Mouse (Mus musculus): ENCODE measurements around the gene Gm7075.
"Not testable (repeated sequence)": the region's sequence is repeated elsewhere in the genome, so short reads cannot be mapped to it uniquely, and the experiment has no call there.

Gene Gm7075

DNA sequence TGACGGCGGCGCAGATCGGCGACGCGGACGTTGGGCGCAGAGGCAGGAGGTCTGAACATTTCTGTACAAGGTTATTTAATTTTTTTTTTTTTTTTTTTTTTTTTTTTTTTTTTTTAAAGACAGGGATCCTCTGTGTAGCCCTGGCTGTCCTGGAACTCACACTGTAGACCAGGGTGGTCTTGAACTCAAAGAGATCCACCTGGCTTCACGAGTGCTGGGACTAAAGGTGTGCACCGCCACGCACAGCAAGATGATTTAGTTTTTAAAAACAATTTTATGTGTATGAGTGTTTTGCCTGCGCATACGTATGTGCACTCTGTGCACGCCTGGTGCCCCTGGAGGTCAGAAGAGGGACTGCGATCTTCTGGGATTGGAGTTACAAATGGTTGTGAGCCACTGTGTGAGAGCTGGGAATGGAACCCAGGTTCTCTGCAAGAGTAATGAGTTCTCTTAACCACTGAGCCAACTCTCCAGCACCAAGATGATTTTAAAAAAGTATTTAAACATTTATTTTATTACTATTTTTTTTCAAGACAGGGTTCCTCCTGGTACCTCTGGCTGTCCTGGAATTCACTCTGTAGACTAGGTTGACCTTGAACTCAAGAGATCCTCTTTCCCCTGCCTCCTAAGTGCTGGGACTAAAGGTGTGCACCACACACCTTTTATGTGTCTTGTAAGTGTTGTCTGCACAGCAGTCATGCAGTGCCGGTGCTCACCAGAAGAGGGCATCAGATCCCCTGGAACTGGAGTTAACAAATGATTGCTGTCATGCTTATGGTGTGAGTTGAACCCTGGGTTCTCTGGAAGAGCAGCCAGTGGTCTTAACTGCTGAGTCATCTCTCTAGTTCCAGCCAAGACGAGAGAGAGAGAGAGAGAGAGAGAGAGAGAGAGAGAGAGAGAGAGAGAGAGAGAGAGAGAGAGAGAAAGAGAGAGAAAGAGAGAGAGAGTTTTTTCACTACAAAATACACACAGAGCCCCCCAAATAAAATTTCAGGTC, at the start of gene Gm7075:
Gm7075 (minus strand) TSS at position 51 of the 997 bp plus-strand sequence.
- peak; percentile 79 to 89 for DNase-seq (ENCODE audit: low spot score in 2 of 2)

DNA sequence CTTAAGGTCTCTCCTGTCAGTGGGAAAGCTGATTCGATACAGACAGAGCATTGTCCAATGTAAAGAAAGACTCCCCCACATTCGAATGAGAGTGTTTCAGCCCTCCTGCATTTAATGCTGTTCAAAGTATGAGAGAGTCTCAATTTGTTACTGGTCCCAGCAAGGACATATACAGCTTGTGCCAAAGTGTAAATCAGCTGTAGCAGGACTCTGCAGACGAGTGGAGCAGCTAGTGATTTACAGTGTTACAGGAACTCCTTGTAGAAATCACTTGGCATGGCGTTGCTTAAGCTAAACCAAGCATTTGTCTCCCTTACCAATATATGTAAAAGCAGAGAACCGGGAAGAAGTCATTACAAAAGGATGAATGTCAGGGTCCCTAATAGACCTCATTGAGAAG, 39.3 kb upstream of the Gm7075 start:
- no peak for DNase-seq (ENCODE audit: low spot score in 2 of 2)

DNA sequence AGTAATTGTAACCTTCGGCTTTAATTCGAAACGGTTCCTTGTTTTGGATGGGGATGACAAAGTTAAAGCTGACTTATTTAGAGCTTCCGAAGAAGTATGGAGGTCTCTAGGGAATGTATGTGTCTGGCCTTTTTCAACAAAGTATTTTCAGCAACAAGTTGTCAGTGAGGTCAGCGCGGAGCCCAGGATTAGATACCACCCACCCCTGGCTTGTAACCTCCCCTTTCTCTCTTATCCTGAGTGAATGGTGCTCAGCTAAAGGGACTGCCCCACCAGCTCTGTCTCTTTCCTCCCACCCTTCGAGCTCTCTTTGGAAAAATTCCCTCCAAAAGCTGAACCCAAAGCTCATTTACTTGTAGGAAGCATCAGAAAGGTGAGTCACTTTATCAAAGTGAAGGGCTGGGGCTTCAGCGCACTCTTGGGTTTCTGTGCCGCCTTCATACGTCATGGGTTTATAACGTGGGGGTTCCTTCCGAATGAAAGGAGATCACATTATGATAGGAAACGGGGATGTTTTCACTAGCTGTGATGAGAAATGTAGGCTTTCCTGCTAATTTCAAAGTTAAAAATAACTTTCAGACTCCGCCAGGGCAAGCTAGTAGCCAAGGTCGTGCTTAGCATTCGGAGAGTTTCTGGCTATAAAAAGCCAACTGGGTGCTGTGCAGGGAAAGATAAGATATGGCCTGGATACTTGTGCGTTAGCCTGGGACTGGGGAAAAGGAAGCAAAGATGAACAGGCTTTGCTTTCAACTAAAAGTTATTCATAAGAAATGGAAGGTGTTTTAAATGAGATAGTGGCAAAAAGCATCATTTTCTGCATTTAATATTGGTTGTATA, 35.9 kb upstream of the Gm7075 start:
- no peak for DNase-seq (ENCODE audit: low spot score in 2 of 2)

DNA sequence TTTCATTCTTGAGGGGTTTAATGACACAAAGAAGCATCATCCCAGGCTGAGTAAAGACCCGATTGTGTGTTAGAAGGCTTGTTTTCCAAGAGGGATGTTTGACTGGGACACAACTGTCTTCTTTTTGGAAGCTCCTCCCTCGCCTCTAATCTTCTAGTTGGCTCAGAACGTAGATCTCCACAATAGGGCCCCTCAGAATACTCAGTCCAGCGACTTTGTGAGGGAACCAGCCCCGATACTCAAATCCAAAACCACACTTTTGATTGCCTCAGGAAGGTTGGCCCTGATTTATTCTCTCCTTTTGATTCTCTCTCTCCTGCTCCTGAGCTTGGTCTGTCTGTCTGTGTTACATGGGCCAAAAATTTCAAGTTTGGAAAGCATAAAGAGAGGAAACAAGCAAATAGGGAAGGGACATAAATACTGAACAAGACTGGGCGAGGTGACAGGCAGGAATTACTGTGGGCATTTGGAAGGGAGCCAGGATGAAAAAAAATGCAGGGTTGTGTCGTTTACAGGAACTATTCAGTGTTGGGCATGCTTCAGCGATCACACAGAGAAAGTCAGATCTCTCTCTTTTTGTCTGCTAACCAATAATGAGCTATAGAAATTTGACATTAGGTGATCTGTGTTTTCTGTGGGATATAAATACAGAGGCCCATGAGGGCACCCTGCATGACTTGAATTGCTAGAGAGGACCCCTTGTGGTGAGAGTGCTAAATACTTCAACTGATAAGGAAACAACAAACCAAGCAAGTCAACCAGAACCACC, 33.7 kb upstream of the Gm7075 start:
- no peak for DNase-seq (ENCODE audit: low spot score in 2 of 2)

DNA sequence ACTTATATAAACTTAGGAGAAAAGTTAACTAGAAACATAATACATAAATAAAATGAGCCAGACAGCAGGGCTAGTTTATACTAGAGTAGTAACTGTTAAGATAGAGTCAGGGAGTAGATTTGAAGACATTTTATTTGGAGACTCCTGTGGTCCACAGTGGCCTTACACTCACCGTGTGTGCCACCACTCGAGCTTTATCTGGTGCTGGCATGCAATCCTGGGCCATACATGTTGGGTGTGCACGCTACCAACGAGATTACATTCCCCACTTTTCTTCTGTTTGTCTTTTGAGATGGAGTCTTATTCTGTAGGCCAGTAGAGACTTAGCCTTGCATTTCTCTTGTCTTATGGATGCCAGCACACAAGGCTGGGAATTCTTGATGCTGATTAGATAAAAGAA, 32.3 kb upstream of the Gm7075 start:
- no peak for DNase-seq (ENCODE audit: low spot score in 2 of 2)

DNA sequence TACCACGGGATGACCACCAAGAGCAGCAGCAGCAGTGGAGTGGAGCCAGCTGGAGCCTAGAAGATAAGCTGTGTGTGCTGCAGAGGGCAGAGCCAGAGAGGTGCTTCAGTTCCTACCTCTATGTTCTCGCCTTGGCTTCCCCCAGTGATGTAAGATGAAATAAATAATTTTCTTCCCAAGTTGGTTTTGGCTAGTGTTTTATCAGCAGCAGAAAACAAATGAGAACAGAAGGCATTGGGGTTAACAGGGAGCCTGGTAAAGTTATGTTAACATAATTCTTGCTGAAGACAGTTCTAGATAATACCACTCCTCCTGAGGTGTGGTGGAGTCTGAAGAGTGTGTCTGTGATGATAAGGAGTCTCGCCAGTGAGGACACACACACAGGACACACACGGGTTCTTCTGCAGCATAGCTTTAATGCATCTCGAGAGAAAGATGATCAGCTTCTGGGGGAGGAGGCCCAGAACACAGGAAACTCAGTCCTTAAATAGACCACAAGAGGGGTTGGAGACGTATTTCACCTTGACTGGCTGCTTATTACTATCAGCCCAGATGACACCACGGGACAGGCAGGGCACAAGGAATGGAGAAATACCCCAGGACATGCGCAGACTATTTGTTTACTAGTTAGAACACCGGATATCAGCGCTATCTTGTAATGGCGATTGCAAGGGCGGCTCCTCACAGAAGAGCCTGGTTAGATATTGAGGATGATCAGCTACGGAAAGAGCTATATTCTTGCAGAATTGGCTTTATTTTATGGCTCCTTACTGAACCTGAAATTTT, 23.2 kb upstream of the Gm7075 start:
- DNase-seq (ENCODE audit: low spot score in 2 of 2), result not testable (repeated sequence)

DNA sequence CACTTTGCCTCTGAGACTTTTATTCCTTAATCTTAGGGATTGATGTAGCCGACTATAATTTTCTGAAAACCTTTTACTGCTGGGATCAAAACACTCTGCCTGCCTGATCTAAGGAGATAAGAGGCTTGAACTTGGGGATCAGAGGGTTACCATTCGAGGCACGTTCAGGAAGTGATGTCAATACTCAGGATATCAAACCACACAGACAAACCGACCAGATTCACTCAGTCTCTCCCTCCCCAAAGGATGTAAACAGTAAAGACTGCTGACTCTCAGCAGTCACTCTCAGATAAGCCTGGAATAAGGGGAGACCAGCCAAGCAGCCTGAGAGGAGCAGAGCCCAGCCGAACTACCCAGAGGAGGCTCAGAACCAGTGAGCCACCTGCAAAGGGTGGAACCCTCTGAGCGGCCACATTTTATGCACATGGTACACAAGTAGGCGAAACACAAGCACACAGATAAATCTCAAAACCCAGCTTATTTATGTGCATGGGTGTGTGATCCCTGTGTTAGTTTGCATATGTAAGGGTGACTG, 18.2 kb upstream of the Gm7075 start:
- peak in 1 of 2 experiments; percentile 41 for DNase-seq (ENCODE audit: low spot score in 2 of 2)

DNA sequence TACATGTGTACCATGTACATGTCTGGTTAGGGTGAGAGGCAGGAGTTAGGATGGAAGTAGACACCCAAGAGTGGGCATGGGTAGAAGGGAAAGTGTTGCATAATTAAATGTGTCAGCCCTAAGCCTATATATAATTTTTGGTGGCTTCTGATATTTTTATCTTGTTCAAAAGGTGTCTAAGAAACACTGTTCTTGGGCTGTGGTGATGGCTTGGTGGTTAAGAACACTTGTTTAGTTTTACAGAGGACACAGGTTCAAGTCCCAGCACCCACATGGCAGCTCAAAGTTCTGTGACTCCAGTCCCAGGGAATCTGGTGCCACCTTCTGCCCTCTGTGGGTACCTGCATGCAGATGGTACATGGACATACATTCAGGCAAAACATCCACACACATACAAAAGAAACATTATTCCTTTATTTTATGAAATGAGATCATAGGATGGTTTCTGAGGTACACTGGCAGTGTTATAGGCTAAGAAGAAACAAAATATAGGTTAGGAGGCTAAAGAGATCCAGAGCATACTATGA, 17.2 kb upstream of the Gm7075 start:
- peak in 1 of 2 experiments; percentile 42 for DNase-seq (ENCODE audit: low spot score in 2 of 2)

DNA sequence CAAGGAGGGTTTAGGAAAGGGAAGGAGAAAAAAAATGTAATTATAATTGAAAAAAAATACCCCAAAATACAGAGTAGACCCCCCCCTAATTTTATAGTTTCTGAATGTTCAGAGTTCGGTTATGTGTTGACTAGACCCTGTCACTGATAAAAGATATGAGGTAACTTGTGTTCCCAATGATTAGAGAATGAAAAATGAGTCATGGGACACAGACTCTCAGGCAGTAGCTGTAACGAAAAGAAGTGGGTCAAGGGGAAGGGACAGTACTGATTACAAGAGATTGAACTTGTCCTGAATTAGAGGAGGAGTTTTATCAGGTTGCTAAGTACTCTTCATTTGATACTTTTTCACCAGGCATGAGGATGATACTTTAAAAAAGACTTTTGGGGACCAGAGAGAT, 11.3 kb upstream of the Gm7075 start:
- no peak for DNase-seq (ENCODE audit: low spot score in 2 of 2)

DNA sequence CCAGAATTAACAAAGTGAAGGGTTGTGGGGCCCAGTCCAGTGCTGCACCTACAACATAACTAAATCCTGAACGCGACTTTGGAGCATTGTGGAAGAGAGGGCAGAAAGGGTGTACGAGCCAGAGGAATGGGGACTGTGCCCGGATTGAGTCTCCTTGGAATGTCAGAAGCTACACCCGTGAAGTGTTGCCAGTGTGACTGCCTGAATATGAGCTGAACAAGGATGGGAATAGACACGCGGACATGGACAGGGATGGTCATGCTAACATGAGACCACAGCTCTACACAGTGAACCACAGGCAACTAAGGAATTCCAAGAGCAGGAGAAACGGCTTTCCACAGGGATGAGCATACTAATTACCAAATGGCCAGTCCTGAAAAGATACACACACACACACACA, 10.5 kb upstream of the Gm7075 start:
- DNase-seq (ENCODE audit: low spot score in 2 of 2), result peak in 1 of 2 experiments; percentile 46

DNA sequence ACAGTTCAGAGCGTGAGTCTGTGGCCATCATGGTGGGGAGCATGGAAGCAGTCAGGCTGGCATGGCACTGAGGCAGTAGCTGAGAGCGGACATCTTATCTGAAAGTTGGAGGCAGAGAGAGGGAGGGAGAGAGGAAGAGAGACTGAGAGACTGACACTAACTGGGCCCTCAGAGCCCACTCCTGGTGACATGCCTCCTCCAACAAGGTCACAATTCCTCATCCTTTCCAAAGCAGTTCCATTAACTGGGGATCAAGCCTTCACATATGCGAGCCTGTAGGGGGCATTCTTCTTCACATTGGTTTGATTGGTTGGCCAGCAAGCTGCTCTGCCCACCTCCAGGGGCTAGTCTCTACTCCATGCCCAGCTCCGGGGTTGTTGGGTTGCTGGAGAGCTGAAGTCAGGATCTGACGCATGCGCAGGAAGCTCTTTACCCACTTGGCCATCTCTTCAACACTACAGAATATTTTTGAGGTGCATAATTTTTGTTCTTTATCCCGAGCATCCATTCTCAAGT, 9.7 kb upstream of the Gm7075 start:
- peak in 1 of 2 experiments; percentile 57 for DNase-seq (ENCODE audit: low spot score in 2 of 2)

DNA sequence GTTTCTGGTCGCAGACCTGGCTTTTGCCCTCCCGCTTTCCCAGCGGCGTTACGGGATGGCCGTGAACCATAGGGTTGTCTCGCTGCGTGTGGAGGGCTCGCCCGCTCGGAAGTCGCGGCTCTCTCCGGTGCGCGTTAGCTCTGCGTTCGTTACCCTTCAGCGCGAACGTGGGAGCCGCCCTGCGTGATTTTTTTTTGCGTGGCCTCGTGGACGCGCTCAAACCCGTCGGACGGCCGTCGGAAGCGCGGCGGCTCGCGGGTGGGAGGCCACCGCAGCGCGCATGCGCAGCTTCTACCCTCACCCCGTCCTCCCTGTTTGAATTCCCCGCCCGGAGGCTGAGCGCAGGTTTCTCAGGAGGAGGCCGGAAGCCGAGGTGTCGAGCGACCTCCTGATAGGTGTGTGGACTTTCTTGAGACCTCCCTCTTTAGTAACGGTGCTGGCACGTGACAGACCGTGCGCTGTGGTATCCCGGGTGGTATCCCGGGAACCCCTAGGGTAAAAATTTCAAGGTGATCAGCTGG, 8.3 kb upstream of the Gm7075 start, which contains the start of gene Ctnna3:
Ctnna3 (plus strand) TSS at position 314 of the 521 bp plus-strand sequence.
- peak; percentile 88 to 93 for DNase-seq (ENCODE audit: low spot score in 2 of 2)

DNA sequence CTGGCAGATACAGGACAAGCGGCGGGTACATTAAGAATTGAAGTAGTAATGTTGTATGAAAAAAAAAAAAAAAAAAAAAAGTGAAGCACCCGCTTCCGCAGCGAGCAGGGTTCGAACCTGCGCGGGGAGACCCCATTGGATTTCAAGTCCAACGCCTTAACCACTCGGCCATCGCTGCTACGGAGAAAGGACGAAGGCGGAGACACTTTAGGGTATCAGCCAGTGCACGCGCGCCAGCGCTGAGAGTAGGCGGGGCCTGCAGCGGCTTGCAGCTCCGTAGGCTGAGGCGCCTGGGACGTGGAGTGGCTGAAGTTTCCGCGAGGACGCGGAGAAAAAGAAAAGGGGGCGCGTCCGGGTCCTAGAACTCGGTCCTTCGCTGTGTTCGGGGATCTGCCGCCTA, 7.8 kb upstream of the Gm7075 start:
- peak; percentile 99 to 100 for DNase-seq (ENCODE audit: low spot score in 2 of 2)

DNA sequence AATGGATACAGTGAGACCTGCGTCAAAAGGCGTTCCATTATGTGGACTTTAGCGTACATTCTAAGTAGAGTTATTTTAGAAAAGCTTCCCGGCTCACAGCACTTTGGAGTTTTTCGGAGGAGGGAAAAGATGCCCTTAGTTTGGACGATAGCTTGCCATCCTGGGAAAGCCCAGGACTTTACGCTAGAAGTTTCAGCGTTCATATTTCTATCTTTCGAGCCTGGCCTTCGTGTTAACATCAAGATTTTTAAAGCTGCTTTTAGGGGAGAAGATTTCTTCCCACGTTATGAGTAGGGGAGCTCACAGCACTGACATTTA, 7.4 kb upstream of the Gm7075 start:
- no peak for DNase-seq (ENCODE audit: low spot score in 2 of 2)

DNA sequence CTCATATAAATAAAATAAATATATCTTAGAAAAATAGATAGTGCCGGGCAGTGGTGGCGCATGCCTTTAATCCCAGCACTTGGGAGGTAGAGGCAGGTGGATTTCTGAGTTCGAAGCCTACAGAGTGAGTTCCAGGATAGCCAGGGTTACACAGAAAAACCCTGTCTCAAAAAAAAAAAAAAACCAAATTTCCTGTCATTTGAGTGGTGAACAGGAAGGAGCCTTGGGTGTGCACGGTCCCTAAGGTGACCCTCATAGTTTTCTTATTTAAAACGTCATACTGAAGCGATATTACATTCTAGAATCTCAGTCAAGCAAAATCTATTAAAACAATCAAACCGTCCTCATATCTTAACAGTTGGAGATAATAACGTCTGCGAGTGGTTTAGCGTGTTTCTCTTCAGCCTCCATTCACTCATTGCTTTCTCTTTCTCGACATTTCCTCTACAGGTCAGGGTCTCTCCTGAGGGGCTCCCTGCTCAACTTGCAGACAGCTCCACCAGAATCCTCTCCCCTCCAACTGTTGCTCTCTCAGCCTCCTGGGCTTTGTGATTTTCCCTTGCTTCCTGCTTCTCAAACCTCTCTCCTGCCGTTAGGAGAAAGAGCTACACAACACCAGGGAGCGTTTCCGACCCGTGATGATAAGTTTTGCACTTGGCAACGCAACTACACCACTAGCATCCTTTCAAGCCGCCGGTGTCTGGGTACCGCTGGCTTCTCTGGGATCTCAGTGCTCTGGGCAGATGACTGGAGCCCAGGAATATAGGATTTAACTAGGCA, 6.8 kb upstream of the Gm7075 start:
- DNase-seq (ENCODE audit: low spot score in 2 of 2), result peak; percentile 26 to 73

DNA sequence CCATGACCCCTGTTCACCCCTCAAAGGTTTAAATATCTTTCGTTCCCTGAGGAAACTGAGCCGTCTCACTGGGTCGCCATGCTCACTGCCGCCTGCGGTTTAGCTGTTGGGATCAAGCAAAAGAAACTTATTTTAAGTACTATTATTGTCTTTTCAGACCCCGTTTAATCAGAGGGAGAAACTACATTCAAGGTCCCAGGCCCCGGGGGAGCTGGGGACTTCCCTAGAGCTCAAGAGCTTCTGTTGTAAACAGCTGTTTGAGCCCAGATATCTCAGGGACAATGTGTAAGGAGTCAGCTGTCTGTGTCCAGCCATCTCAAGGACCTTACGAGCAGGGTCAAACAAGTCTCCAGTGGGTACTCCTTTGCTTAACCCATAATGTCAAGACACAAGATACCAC, 5.6 kb upstream of the Gm7075 start:
- peak in 1 of 2 experiments; percentile 57 for DNase-seq (ENCODE audit: low spot score in 2 of 2)

DNA sequence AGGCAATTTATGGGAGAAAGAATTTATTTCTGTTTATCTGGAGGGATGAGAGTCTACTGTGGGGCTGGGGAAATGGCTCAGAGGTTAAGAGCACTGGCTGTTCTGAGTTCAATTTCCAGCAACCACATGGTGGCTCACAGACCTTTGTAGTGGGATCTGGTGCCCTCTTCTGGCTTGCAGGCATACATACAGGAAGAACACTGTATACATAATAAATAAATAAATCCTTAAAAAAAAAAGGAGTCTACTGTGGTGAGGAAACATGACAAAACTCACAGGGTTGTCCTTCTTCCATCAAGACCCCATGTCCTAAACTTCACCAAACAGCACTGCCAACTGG, 2.9 kb upstream of the Gm7075 start:
- peak; percentile 60 to 78 for DNase-seq (ENCODE audit: low spot score in 2 of 2)

DNA sequence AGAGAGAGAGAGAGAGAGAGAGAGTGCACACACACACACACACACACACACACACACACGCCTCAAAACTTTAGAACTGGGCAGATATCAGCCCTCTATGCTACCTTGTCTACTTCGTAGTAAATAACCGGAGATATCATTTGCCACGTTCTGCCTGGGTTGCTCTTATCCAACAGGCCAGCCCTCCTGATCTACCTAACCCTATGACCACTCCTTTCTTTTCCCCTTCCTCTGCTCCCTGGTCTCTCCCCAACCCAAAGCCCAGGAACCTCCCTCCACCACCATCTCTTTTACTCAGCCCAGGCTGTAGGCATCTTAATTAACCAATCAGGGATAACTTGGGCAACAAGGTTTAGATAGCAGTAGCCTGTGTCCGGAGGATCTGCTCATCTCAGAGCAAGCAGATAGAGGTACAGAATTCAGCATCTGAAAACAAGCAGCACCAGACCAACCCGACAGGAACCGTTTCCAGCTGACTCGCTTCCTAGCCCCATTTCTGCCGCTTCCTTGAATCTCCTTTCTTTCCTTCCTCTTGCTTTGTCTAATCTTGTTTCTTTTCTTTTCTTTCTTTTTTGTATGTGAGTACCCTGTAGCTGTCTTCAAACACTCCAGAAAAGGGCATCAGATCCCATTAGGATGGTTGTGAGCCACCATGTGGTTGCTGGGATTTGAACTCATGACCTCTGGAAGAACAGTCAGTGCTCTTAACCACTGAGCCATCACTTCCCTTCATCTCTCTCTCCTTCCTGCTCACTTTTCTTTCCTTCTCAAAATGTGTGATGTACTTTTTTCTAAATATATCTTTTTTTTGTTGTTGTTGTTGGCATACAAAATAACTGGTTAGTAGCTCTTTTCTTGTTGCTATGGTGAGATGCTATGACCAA, 2.2 kb upstream of the Gm7075 start:
- peak; percentile 21 to 64 for DNase-seq (ENCODE audit: low spot score in 2 of 2)

DNA sequence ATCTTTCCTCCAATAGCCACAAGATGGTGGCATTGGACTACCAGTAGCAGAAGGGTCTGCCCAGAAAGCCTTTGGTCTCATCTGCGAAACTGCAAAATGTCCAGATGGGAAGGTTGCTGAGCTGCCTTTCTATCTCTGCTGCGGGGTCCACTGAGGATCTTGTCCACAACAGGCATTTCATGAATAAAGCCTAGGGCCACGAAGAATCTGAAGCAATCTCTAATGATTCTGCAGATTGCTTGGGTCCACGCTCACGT, 1.1 kb upstream of the Gm7075 start:
- DNase-seq (ENCODE audit: low spot score in 2 of 2), result no peak

Data from spleen, postnatal 4 days (tissue).